Mouse (Mus musculus) midbrain, embryonic 14.5 days (tissue): ENCODE data around the gene Smg8. TPM values are rescaled to one million over a fixed set of nuclear protein-coding genes. Genes with fewer than 3 reads are reported as not detected.
A peak's percentile ranks its signal among the peaks of the same experiment; 100 is the strongest.

Experiments
- microRNA counts: library from miRNA; unstranded; fragments of <30 nt; microRNA quantifications from one replicate; lab custom pipeline; 2016
- microRNA-seq: library from miRNA; unstranded; fragments of <30 nt; microRNA quantifications from one replicate; pipeline ENCODE4, GENCODE M21; 2016
- polyA plus RNA-seq: library from polyadenylated mRNA; unstranded; fragments of >200 nt; fragmentation: Nextera tagmentation; extraction: Ambion mirVana; gene quantifications from 2 replicates; pipeline ENCODE4 v1.2.1, GENCODE M21; 2014

Gene Smg8
- polyA plus RNA-seq, 1 experiment from 2014 or later = 24.2 TPM

MicroRNAs within 50 kb of the gene (microRNA counts, 519-probe panel; counts per million panel counts)
- 7,228 counts per million, percentile 91 among the panel's probes with 10 or more counts for microRNA mmu-miR-301a (lab: Ali Mortazavi, UCI)

Small RNA genes lying within 50 kb of the gene (microRNA-seq; reads per million reads assigned to microRNA genes)
- 3,904 reads per million, percentile 89 among the genes with 10 or more reads in this experiment for gene Mir301

Other genes with a start within 250 kb of the Smg8 start
- gene Ypel2, start 93.1 kb downstream of the Smg8 start, polyA plus RNA-seq = 6.0 and 6.2 TPM in 2 replicates
- 173 and 180 TPM in 2 replicates for gene Gdpd1, start 12.7 kb downstream of the Smg8 start, polyA plus RNA-seq
- gene Prr11, start 21.9 kb upstream of the Smg8 start, polyA plus RNA-seq = 2.2 and 3.9 TPM in 2 replicates
- gene Ska2, start 22.5 kb upstream of the Smg8 start, polyA plus RNA-seq = 45.5 and 56.1 TPM in 2 replicates
- gene Trim37, start 40.3 kb upstream of the Smg8 start, polyA plus RNA-seq = 85.0 and 108 TPM in 2 replicates